Mouse (Mus musculus) duodenum, adult 2 months (tissue): Measurements from ENCODE around the gene Tmem231. TPM values are rescaled to one million over a fixed set of nuclear protein-coding genes. Genes with fewer than 3 reads are reported as not detected.

Experiments
- polyA plus RNA-seq: library from polyadenylated mRNA; depleted of rRNA; stranded (reverse); fragments of >200 nt; gene quantifications from 2 replicates; pipeline ENCODE4 v1.2.3, GENCODE M21; 2012; ENCODE audit warnings: low replicate concordance; rRNA removed

Tmem231 gene
- 0.92 and 1.2 TPM in 2 replicates for polyA plus RNA-seq

GRCm38 (mm10) chr8:111933348-111934076 is at the start of gene Tmem231:
Tmem231 (minus strand) TSS chr8:111933881.

DNA sequence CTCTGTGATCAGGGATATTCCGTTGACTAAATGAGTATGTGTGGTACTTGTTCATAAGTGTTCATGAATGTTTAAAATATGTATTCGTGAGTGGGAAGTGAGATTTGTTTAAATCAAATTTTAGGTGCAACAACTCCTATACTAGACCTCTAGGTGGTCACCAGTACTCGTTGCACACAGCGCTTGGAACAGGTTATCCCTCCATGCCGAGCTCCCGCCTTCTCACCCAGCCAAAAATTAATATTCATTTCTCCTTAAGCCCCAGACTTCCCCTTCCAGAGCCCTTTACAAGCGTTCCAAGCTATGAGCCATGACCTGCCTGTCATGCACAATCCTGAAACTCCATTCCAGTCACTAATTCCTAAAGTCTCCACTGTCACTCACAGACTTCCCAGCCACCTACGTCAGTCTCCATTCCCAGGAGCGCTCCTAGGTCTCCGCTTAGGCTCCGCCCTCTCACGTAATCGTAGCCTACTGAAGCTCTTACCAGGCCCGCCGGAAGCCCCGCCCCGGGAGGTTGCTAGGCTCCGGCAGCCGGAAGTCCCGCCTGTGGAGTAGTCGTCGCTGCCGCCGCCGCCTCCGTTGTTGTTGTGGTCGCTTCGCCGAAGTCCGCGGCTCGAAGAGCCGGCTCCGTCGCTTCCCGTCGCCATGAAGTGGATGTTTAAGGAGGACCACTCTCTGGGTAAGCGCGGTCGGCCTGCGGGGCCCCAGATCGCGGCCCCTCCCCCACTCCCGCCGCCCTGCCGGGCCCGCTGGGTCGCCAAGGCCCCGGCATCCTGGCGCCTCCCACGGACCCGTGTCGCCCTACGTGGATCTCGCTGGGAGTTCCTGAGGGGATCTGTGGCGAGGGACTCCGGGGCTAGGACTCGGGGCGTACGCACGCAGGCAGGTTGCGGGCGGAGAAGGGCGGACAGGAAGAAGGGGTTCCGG is 6.8 kb upstream of the Tmem231 start, which contains the start of gene Gabarapl2:
TSS of gene Gabarapl2 (plus strand) at position 533 of the 930 bp plus-strand sequence.

DNA sequence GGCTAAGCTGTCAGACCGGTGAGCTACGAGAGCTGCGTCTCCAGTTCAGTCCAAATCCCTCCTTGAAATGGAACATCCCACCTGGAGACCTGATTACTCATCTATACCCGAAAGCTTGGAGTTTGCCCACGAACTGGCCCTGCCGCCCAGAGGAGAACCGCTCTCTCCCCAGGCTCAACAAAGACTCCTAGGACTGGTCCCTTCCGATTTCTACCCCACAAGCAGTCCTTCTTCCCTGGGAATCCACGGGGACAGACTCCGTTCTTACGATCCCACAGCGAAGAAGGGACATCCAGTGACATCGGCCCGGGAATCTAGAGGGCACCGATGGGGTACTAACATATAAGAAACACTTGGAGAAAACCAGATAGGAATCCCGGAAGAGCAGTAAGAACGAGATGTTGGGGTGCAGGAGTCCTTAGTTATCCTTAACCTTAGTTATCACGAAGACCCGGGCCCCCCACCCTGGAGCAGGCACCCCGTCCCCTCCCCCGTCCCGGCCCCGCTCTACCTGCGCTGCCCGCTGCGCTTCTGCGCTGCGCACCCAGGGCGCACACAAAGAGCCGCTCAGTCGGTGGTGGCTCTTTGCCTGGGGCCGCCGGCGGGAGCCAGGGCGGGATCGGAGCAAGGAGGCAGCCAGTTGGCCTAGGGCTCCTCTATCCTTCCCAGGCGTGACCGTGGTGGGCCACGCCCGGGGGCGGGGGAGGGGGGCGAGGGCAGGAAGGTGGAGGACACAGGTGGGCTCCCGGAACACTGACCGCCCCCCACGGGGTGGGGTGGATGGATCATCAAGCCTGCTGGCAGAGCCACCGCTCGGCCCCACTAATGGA is 23.8 kb downstream of the Tmem231 start, which contains the start of gene Chst5:
TSS of gene Chst5 (minus strand) at position 827 of the 830 bp plus-strand sequence.

DNA sequence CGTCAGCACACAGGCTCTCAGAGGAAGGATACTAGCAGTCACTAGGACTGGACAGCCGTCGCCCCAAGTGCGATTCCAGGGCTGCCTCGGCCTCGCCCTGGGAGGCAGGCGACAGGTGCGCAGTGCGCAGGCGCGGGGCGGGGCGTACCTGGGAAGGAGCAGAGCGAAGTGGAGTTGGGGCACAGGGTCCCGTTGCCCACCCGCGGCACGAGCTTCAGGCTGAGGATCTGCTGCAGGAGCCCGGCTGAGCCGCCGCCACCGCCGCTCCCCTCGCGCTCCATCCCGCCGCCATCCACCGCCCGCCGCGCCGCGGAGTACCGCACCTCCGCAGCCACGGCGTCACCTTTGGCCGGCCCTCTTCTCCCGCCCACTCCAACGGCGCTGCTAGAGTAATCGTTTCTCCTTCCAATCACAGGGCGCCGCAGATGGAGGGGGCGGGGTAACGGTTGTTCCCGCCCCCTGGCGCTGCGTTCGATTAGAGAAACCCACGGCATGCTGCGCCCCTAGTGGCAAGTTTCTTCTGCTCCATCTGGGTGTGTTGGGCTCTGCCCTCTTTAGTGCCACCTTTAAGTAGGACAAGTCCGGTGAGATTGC is 57.2 kb downstream of the Tmem231 start, which contains the start of gene Tmem170:
TSS of gene Tmem170 (minus strand) at position 396 of the 594 bp plus-strand sequence.

Other genes starting within 250 kb of the Tmem231 start
- gene Ctrb1, start 242.9 kb downstream of the Tmem231 start, polyA plus RNA-seq = 54.5 and 33,096 TPM in 2 replicates
- 107 and 191 TPM in 2 replicates for gene Bcar1, start 190.1 kb downstream of the Tmem231 start, polyA plus RNA-seq
- gene Cfdp1, start 79.6 kb downstream of the Tmem231 start, polyA plus RNA-seq = 0.20 and 0.54 TPM in 2 replicates
- 2.4 and 5.3 TPM in 2 replicates for gene Tmem170, start 57.1 kb downstream of the Tmem231 start, polyA plus RNA-seq
- 0.15 and 0.17 TPM in 2 replicates for gene Chst5, start 23.4 kb downstream of the Tmem231 start, polyA plus RNA-seq
- gene Gabarapl2, start 6.8 kb upstream of the Tmem231 start, polyA plus RNA-seq = 8.8 and 11.4 TPM in 2 replicates
- 0.52 and 1.1 TPM in 2 replicates for gene Adat1, start 58.4 kb upstream of the Tmem231 start, polyA plus RNA-seq
- 19.8 and 22.3 TPM in 2 replicates for gene Kars, start 77.4 kb upstream of the Tmem231 start, polyA plus RNA-seq
- 4.5 and 5.8 TPM in 2 replicates for gene Terf2ip, start 77.5 kb upstream of the Tmem231 start, polyA plus RNA-seq
- not detected in 2 replicates for gene Gm6793, start 81.2 kb upstream of the Tmem231 start, polyA plus RNA-seq